Mouse (Mus musculus) spleen, adult 2 months (tissue): Measurements from ENCODE around the gene Gnao1.

Experiments used
- CTCF ChIP-seq: fragments of 200-500 bp; IDR thresholded peaks from 2 replicates; pipeline ENCODE4 v1.5.1; 2011; ENCODE audit warnings: mild to moderate bottlenecking, inconsistent platforms; ENCODE audit not compliant: insufficient read depth, insufficient read length, insufficient replicate concordance; ENCODE audit errors: extremely low read depth
- POLR2A ChIP-seq: fragments of 200-500 bp; IDR thresholded peaks from 2 replicates; pipeline ENCODE4 v1.6.1; 2011; ENCODE audit warnings: low read depth, low read length, inconsistent platforms

DNA sequence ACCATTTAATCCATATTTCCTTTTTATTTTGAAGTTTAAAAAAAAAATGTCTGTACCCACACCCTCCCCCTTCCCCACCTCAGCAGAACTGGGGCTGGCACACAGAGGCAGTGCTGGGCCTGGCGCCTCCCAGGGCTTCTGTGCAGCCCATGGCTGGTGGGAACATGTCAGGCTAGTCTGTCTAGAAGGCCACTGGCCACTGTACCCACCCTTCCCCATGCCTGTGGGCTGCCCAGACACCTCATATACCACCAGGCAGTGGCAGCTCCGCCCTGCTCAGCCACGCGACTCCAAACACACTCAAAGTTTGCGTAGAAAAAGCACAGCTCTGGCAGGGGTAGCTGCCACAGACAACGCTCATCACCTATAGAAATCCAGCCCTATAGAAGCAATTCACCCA is 158.5 kb downstream of the Gnao1 start:
- no peak for TF ChIP-seq CTCF
- no peak for TF ChIP-seq POLR2A
